Mouse (Mus musculus): ENCODE data around the gene Vps51.

DNA sequence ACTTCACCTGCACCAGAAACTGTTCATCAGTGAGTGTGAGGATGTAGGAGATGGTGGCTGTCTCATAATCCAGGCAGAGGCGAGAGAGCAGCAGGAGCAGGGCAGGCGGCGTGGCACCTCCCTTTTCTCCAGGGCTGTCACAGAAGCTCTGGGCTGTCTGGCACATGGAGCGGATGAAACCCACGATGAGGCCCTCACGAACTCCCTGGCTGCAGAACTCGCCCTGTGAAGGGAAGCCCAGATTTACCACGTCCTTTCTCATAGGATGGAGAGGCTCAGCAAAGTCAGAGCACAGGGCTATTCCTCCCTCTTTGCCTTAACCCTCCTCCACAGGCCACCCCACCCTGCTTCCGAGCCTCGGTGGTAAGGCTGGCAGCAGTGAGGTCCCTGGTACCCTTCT lies 7.2 kb downstream of the Vps51 start:
- TF ChIP-seq CTCF (IDR thresholded peaks at IDR 0.05; ENCODE audit: low read depth, low read length) (no peak), GATA1 (IDR thresholded peaks at IDR 0.05; ENCODE audit: borderline replicate concordance, low read length) (no peak), TAL1 (conservative IDR thresholded peaks at IDR 0.05; ENCODE audit: low read depth, low read length) (no peak)

Data from G1E (cell line).